Mouse (Mus musculus) left cerebral cortex, postnatal 25 days (tissue): ENCODE data around the gene Msrb3. TPM values are rescaled to one million over a fixed set of nuclear protein-coding genes. Genes with fewer than 3 reads are reported as not detected.

Experiments
- DNase-seq, 2 experiments: peaks; one replicate each; pipeline ENCODE4 v3.0.0; 2022; ENCODE audit warnings: low spot score in 2 of 2, mixed read lengths in 1 of 2
- intact Hi-C: fragments of 180-260 bp; cut with DNase I; formaldehyde crosslinking; loops from one replicate; pipeline ENCODE4 v1.15.1; 2025
- total RNA-seq, 2 experiments: library from RNA; stranded (reverse); gene quantifications; 2 replicates each; pipeline ENCODE4 v1.2.3; 2021

The Msrb3 gene
- total RNA-seq, 2 experiments from 2014 or later: 5.7 to 6.0 TPM

DNA sequence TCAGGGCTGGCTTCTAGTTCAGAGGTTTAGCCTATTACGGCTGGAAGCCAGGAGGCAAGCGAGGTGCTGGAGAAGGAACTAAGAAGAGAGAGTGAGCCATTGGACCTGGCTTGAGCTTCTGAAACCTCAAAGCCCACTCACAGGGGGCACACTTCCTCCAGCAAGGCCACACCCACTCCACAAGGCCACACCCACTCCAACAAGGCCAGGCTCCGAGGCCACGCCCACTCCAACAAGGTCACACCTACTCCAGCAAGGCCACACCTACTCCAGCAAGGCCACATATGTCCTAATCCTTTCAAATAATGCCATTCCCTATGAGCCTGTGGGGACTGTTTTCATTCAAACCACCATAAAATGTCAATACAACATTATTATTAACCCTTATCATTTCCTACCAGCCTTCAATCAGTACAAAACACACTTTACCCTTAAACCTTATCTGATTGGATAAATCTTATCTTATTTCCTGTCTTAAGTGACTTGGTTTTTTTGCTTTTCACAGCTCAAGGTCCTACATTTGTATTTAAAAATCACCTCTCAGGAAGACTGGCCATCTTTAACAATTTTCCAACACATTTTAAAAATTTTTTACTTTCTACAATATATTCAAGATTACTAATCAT is 5.1 kb upstream of the Msrb3 start:
- no peak for DNase-seq
- intact Hi-C loops: no loop called here

DNA sequence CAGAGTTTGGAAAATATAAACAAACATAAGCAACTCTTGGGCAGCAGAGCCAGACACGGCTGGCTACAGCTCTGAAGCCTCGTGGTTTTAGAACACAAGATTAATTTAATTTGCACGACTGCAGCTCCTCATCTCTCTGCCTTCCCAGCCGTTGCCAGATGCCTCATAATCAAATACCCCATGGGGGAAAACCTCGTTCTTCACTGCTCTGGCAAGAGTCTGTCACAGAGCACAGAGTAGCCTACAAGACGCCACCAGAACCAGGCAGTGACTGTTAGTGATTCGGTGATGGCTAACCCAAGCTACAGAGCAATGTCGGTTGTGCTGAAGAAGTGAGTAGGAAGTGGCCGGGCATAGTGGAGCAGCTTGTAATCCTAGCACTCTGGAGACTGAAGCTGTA is 2.8 kb upstream of the Msrb3 start:
- DNase-seq: no peak
- intact Hi-C loops: no loop called here

DNA sequence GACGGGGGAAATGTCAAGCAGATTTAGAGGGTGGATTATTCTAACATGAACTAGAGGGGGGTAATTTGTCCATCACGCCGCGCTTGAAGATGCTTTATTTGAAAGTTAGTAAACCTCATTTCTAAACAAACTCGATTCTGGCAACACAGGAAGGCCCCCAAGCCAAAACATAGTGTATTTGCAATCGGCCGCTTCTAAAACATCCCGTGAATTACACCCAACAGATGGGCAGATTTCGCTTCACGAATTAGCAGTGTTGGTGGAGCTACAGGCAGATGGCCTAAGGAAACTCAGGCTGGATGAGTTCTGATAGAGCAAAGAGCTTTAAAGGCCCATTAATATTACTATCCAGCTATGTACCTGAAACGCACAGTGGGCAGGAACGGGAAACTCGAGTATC is 1.2 kb upstream of the Msrb3 start:
- intact Hi-C loops: no loop called here
- peak in 1 of 2 experiments; percentile 41 for DNase-seq

DNA sequence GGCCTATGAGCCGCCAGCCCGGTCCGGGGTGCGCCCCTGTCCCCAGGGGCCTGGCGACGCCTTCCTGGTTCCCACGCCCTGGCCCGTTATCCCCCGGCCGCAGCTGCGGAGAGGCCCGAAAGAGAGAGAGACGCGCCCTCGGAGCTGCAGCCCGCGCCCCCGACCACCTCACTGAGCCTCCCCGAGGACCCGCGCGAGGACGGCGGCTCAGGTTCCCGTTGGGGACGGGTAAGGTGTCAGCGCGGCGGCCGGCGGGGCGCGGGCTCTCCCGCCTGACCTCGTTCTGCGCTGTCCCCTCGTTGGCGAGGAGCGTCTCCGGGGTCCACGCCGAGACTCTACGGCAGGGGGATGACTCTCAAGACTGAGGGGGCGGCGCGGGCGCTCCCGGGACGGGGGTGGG is 544 bp downstream of the Msrb3 start:
- intact Hi-C loops: no loop called here
- DNase-seq: no peak

DNA sequence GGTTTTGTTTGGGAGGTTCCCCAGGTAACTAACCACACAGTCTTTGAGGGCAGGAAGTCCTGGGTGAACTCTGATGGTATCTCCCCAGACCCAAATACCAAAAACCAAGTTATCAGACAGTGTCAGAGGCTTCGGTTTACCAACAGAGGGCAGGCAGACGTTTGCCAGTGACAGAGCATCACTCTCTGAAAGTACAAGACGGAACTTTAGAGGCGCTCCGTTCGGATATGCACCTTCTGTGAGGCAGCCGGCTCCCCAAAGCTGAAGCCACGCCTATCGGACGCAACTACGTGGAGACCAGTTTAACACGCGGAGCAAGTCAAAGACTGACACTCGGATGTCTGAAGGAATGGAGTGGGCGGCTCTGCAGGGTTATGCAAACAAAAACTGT is 3.0 kb downstream of the Msrb3 start:
- intact Hi-C loops: no loop called here
- DNase-seq: no peak

DNA sequence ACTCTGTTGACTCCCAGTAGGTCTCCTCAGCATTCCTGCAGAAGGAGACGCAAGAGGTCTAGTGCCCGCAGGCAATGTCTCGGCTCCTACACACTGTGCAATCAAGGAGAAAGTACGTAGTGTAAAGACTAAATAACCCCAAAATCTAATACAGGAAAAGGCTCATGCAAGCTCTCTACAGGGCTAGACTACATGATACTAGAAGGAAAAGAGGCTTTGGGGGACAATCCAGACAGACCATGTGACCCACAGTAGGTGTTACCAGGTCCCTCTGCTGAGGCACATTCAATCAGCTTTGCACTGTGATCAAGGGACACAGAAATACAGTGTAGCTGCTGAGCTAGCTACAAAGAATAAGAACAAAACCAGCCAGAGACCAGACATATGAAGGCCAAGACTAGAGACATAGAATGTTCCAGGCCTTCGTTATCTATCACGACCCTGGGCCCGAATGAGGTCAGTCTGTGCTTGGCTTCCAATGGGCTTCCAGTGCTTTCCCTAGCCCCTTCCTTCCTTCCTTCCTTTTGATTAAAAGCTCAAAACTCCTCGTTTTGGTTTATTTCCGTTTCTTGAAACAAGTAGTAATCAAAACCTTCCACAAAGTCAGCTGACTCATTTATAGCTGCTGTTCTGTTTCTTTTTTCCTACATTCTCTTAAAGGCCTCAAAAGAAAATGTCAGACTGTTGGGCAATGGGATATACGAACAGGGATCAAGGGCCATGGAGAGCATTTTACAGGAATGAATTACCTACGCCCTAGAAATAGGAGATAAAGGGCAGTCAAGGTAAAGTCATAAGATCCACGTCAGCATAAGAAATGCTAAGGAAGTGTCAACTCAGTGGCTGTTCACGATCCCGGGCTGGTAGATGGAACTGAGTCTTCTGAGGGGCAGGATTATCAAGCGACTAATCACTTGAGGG is 3.7 kb downstream of the Msrb3 start:
- DNase-seq: no peak
- intact Hi-C loops: no loop called here

DNA sequence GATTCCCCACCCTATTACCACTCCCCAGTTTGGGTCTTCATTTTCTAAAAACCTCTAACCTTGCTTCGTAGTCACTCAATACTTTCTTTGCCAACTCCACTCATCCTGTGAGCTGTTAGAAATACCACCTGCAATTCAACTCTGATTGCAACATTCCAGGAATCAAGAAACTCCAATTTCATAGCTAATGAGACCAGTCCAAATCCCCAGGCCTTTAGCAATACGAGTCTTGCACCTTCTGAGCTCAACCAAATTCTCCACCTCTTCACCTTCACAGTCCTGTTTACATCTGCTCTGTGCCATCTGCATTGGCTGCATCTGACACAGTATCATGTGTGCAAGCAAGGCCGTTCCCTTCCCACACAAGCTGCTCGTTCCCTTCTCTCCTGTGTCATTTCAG is 5.0 kb downstream of the Msrb3 start:
- intact Hi-C loops: no loop called here
- no peak for DNase-seq

DNA sequence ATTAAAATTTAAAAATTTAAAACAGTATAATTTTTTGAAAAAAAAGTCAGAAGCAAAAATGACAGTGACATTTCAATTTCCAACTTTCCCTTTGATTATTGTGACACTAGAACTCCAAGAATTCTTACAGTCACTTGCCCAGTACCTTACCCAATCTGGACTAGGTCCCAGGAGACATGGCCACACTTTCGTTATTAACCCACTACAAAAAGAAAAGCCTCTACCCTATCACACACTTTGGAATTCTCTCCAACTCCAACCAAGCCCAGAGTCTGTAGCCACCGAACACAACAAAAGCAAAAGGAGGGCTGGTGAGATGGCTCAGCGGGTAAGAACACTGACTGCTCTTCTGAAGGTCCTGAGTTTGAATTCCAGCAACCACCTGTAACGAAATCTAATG is 7.8 kb downstream of the Msrb3 start:
- no peak for DNase-seq
- intact Hi-C loops: no loop called here

DNA sequence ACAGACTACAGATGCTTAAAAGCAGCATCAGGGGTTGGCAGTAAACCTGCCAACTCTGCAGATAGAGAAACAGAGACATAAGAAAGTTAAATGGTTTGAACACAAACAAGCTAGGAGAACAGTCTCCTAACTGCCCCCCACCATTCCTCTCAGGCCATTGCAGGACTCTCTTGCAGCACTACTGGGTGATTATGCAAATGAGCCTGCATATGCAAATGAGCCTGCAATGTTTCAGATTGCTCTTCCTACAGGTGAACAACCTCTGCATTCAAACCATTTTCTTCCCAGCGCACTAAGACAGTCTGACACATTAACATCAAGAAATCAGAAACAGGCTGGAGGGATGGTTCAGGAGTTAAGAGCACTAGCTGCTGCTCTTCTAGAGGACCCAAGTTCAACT is 8.3 kb downstream of the Msrb3 start:
- intact Hi-C loops: no loop called here

DNA sequence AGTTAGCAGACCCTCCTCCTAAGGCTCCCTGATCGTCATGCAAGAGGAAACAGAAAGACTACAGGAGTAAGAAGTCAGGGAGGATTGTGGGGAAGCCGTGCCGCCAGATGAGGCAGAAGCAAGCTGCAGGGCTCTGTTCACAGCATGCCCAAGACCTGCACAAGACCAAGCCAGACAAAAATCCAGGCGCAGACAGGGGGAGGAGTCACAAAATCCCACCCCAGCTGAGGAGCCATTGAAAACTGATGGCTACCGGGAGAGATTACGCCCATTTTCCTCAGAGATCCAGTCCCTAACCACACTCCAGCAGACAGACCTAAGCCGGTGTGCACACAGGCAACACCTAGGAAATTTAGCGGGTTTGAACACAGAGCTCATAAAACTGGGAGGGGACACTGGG is 10.4 kb downstream of the Msrb3 start:
- no peak for DNase-seq
- intact Hi-C loops: no loop called here

More for the DNA sequence above, 8.3 kb downstream of the Msrb3 start:
- DNase-seq: no peak

DNA sequence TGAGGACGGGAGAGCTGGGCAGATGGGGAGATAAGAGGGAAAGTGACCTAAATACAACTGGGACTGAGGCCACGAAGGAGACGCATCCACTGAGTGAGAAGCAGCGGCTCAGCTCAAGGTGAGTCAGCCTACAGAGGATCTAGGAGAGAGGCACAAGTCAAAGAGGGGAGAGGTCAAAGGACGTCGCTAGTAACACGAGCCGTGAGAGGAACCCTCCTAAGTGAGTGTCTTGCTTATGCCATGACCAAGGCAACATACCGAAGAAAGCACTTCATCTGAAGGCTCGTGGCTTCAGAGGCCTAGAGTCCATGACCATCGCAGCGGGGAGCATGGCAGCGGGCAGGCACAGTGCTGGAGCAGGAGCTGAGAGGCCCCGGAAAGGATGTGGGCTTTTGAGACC is 14.7 kb downstream of the Msrb3 start:
- intact Hi-C loops: no loop called here
- DNase-seq: no peak

DNA sequence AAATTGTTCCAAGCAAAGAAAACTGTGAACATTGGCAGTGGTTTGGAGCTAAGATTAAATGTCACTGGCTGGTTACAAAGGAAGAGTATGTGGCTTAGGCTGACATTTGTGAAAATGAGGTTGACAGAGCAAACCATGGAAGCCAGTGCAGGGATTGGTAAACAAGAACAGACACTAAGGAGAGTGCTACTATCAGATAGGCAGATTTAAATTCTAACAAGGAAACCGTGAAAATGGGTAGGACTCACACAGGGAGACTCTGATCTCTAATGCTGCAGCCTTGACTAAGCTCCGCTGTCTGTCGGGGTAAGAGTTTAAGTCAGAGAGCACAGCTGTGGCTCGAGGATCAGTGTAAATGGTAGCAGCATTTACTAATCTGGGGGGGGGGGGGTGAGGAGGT is 15.2 kb downstream of the Msrb3 start:
- DNase-seq: no peak
- intact Hi-C loops: no loop called here

DNA sequence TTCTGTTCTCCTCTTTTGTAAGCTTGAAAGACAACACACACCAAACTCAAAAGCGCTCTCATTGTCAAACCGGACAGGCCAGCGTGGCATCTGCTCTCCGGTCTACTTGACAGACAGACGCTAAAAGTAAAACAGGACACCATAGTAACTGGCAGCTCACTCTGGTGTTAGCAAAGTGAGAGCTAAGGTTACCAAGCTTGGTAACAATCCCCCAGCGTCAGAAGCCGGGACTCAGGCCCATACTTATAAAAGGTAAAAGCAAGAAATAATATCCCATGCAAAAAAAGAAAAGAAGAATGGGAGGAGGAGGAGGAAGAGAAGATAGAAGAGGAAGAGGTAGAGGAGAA is 15.9 kb downstream of the Msrb3 start:
- intact Hi-C loops: no loop called here
- DNase-seq: no peak

DNA sequence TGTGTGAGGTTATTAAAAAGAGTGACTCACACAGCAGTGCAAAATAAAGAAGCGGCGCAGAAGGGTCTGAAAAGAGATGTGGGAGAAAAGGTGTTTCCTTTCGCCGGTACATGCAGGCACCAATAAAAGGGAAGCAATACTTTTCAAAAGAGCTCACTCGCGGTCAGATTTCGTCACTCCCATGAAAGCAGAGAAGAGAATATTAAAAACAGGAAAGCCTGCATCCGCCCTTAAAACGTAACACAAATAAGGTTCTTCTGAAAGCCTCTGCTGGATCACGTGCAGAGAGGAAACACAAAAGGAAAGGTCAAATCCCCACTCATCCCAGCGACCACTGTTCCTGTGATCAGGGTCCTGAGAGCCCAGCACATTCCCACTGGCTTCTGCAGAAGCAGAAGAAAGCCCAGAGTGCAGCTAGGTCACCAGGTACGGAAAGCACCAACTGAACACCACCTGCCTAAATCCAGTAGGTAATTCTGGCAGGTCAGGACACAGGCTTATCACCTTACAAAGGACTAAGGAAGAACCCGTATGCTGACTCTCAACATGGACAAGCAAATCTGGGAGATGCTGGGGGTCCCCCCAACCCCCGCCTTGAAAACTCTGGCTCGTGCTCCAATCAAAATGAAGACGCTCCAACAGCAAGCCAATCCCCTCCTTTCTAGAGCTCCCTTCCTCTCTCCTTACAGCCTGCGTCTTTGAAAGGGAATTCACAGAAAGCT is 16.4 kb downstream of the Msrb3 start:
- intact Hi-C loops: no loop called here
- DNase-seq: peak; percentile 27 to 73

DNA sequence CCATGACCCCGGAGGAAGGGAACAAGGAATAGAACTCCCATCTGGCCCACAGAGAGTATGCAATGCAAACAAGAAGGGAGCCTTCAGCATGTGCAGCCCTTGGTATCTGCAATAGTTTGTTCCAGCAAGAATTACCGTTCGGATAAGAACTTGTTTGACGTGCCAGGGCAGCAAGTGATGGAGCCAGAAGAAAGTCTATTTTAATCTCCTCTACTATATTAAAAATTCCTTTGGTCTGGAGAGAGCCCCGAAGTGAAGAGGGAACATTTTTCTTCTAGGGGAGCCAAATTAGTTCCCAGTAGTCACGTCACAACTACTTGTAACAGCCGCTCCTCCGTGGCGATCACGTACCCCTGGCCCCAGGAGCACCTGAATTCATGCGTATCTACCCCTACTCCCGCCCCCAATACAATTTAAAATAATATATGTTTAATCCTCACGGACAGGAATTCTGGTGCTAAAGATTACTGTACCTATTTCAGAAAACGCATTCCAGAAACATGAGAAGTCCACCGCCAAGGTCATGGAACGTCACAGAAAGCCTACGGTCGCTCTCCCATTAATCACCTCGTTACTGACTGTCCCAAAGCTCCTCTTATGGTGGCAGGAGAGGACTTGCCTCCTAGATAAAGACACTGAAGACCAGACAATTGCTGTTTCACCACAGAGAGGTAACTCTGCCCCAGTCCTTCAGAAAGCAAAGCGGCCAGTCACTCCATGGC is 22.2 kb downstream of the Msrb3 start:
- no peak for DNase-seq

DNA sequence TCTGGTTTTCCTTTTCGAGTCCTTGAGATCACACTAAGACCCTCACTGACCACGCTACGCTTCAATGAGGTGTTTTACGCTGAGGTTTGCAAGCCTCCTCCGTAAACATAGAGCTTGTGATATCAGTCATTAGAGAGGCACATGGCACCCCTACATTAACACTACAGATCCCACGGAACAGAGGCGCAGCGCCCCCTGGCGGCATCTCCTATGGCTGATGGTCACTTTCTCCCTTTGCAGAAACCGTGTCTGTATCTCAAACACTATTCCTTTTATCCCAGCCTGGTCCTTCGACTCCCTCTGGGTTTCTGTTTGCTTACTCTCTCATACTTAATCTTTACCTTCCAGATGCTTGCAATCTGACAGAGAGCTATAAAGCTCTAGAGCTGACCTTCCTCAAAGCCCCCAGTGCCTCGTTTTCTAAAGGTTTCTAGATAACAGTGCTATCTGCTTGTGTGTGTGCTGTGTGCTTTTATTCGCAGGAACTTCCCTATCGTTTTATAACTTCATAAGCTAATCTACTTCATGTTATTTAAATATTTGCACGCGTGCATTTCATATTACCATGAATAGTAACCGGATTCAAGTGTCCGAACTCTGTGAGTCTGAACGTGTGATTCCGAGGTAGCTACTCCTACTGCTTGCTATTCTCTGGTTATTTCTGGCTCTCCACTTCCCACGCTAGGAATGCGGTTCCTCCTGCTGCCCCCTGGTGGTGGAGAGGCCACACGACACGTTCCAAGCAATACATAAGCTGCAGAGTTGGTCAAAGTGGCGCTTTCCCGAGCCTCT is 23.0 kb downstream of the Msrb3 start:
- intact Hi-C loops: no loop called here
- DNase-seq: peak; percentile 85 to 93

More for the DNA sequence above, 22.2 kb downstream of the Msrb3 start:
- intact Hi-C loops: no loop called here

DNA sequence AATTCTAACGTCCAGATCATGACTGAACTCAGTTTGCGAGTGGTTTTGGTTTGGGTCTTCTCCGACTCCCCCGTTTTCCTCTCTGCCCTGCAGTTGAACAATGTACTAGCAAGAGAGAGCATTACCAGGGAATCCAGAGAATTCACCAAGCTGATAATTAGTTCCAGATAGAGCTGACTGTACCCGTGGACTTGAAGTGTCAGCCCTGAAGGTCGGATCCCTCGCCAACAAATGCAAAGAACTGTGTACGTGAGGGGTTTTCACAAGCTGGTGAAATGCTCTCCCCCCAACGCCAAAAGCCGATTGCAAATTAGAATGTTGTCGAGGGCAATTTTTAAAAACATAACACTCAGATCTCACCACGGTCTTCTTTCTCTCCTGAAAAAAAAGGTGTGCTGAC is 24.6 kb downstream of the Msrb3 start:
- DNase-seq: no peak
- intact Hi-C loops: loop anchor here (5.0 kb wide), 1 partner anchor 383 kb away; no protein-coding TSS in a partner anchor

DNA sequence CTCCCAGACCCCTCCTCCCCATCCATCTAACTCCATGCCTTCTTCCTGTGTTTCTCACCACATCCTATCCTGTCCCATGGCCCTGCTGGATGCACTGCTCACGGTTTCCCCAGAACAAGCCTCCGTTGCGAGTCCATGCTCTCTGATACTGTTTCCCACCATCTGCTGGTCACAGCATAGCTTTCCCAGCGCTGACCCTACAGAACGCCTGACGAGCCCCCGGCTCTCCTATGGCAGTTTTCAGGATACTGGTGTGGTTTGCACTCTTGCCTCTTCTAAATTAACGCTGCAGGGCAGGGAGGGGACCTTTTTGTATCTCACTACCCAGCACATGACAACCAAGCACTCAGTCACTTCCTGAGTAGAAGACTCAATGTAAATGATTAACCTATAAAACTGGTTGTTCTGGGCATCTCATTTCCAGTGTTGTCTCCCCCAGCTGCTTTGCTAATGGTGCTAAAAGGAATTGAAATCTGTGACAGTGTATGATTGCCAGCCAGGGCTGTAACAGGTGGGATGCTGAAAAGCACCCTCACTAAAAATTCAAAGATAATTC is 25.2 kb downstream of the Msrb3 start:
- DNase-seq: no peak
- intact Hi-C loops: loop anchor here (5.0 kb wide), 1 partner anchor 384 kb away; no protein-coding TSS in a partner anchor

DNA sequence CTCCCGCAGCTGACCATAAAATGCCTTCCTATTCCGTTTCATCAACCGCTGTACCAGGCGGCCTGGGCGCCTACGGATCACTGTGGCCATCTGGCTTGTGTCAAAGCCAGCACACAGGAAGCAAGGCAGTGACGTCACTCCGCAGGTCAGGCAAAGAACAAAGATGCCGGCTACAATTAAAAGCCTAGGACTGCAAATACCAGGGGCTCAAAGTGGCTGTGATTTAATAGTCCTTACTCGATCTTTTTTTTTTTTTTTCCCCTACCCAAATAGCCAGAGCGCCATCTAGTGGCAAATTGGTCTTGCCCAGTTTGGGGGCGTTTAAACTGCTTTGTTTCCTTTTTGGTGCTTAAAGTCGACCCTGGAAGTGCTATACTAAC is 26.4 kb downstream of the Msrb3 start:
- intact Hi-C loops: loop anchor here (5.0 kb wide), 1 partner anchor 385 kb away; no protein-coding TSS in a partner anchor

More for the DNA sequence above, 26.4 kb downstream of the Msrb3 start:
- DNase-seq: peak in 1 of 2 experiments; percentile 24
